Mouse (Mus musculus) forelimb bud, embryonic 11.5 days (tissue): ENCODE results near the gene Sp9.

ENCODE experiments used
- DNase-seq: peaks from one replicate; pipeline ENCODE4 v3.0.0-alpha.2; 2012; ENCODE audit warnings: low read depth, low spot score

Sp9 gene

DNA sequence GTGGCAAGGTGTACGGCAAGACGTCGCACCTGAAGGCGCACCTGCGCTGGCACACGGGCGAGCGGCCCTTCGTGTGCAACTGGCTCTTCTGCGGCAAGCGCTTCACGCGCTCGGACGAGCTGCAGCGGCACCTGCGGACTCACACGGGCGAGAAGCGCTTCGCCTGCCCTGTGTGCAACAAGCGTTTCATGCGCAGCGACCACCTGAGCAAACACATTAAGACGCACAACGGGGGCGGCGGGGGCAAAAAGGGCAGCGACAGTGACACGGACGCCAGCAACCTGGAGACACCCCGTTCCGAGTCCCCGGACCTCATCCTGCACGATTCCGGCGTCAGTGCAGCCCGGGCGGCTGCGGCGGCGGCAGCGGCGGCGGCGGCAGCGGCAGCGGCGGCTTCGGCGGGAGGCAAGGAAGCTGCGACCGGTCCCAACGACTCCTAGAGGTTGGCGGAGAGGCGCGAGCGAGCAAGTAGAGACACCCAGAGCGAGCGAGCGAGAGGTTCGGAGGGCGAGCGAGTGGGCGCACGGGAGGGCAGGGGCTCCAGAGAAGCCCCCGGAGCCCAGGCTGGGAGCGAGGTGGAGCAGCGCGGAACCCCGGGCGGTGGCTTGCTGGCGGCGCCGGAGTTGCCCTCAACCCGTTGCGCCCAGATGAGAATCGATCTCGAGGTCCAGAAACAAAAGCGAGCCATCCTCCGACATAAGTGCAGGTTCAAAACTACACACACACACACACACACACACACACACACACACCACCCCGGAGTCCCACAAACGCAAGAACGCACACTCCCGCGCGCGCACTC is 2.6 kb downstream of the Sp9 start:
- no peak for DNase-seq

GRCm38 (mm10) chr2:73275261-73276040 is 3.7 kb downstream of the Sp9 start:
- no peak for DNase-seq

DNA sequence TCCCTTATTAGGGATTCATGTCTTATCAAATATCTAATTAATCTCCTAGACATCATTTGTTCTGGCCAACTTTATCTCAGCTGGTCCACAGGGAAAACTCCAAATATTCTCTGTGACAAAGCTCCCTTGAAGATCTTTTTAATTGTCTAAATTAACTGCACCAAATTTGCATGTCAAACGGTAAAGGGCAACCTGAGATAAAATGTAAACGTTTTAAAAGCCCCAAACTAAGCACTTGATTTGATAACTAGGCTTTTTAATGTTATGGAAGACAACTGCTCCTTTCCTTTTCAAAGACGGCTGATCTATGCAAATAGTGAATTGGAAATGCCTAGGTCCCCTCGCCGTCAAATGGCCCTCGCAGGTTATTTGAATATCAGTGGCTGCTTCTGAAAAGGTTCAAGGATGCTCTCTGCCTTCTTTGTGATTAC is 4.4 kb downstream of the Sp9 start:
- DNase-seq, result no peak

- no peak for DNase-seq
Measured at GRCm38 (mm10) chr2:73277021-73277708, 5.4 kb downstream of the Sp9 start.

DNA sequence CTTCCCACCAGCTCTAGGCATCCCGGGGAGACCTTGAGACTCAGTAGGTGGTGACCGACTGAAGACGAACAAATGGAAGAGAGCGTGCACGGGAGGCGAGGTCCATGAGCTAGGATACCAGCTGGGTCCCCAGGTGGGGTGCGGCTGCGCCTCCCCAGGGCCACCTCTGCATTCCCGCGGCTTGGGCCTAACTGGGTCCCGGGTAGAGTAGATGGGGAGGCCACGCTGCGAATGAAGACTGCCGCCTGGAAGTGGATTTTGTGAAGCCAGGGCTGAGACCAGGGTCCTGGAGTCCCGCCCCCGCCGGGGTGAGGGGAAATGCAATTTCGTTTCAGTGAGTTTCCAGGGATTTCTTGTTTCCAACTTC is 6.0 kb downstream of the Sp9 start:
- DNase-seq, result no peak

- DNase-seq, result peak; percentile 95
Measured at GRCm38 (mm10) chr2:73278131-73278854, 6.6 kb downstream of the Sp9 start.

GRCm38 (mm10) chr2:73278869-73279268 is 7.1 kb downstream of the Sp9 start:
- DNase-seq, result no peak

- DNase-seq, result no peak
Measured at GRCm38 (mm10) chr2:73279271-73280038, 7.7 kb downstream of the Sp9 start.

- DNase-seq, result no peak
Measured at GRCm38 (mm10) chr2:73280356-73281047, 8.8 kb downstream of the Sp9 start.

DNA sequence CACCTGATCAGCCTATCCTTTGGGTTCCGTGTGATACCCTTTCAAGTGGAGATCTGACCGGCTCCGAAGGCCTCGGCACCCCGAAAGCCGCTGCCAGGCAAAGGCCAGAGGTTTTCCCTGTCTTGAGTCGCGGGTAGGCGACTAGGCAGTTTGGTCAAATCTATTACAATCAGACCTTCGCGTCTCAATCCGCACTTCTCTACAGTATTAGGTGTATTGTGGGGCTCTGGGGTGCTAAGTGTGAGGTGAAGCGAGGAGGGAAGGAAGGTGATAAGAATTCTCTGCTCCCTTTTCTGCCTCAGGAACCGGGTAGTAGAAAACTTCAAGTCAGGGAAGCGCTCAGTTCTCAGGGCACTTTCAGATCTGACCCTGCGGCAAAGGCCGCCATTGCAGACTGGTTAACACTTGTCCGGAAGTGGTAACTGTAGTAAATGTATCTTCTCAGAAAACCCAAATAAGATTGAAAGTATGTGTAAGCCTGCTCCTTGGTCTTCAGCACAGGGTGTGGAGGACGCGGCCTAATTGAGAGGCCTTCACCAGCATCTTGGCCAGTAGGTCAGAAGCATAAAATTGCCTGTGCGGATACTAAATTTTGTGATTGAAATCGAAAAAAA is 9.4 kb downstream of the Sp9 start:
- DNase-seq, result no peak

DNA sequence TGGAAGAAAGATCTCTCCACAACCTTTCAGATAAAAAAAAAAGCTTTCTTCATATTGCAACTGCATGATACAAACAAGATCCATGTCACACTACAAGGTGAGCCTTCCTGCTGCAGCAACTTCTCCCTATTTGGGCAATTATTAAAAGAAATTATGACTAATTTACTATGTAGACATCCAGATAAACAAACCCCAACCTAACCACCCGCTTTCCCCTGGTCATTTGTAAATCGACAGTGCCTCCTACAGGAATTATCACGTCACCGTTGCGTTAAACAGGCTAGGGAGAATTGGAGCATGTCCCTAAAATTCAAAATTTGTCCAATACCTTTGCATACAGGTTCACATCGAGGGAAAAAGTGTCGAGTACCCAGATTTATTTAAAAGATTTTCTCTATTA is 10.0 kb downstream of the Sp9 start:
- no peak for DNase-seq

DNA sequence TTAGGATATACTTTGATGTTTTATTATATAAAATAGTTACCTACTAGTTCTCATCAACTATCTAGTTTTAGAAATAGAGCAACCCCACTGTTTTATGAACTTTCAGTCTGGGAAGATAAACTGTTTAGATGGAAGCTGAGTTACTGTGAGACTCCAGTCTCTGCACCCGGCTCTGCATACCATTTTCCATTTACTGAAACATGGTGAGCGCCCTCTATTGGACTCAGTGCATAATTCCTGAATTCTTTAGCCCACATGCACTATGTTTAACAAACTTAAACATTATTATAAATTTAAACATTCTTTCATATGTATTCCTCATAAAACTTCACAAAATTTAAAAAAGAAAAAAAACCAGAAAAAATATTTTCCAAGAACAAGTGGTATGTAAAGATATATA is 13.9 kb downstream of the Sp9 start:
- no peak for DNase-seq

DNA sequence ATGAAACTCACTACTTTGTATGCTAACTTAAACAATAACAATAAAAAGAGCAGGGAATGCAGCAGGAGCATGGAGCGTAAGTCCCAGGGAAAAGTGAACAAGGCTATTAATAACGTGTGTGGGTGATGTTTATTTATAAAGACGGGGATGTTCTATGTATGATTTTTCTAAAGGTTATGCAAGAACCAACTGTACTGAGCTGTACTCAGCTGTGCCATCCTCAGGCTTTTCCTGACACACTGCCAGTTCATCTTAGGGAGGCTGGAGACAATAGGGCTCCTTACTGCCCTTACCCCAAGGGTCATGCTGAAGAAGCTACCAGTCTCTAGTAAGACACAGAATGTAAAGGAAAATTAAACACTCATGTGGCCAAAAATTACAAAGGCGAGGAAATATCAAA is 19.4 kb downstream of the Sp9 start:
- no peak for DNase-seq

GRCm38 (mm10) chr2:73295023-73295422 is 23.3 kb downstream of the Sp9 start:
- DNase-seq, result no peak

DNA sequence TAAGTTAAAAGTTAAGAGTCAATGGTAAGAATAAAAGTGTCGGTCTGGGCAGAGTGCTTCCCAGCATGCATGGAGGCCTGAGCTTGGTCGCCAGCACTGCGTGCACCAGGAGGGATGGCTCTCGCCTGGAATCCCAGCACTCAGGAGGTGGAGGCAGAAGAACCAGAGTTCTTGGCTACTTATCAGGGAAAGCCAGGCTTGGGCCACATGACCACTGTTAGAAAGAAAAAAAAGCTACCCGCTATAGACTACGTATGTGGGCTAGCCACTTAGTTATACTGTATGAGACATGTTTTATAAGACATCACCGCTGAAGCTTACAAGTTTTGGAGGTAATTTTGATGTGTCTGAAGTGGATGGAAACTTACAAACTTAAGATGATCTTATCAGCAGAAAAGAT is 26.4 kb downstream of the Sp9 start:
- no peak for DNase-seq

- DNase-seq, result no peak
Measured at GRCm38 (mm10) chr2:73298841-73299240, 27.1 kb downstream of the Sp9 start.

- DNase-seq, result no peak
Measured at GRCm38 (mm10) chr2:73301979-73302378, 30.3 kb downstream of the Sp9 start.

- no peak for DNase-seq
Measured at GRCm38 (mm10) chr2:73302722-73303121, 31.0 kb downstream of the Sp9 start.

DNA sequence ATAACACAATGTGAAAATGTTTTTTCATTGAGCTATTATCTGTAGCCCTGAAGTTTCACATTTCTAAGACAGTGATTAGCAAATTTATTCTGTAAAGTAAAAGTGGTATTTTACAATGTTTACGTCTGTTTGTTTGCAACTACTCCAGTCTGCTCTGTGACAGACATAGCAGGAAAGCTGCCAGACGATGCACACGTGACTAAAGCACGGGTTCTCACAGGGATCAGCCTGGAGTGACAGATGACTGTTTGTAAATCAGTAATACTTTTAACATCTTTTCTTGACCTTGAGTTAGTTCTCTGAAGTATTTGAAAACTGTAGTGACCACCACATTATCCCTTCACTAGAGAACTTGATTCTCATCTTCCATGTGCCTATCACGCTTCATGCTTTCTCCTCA is 32.8 kb downstream of the Sp9 start:
- no peak for DNase-seq

DNA sequence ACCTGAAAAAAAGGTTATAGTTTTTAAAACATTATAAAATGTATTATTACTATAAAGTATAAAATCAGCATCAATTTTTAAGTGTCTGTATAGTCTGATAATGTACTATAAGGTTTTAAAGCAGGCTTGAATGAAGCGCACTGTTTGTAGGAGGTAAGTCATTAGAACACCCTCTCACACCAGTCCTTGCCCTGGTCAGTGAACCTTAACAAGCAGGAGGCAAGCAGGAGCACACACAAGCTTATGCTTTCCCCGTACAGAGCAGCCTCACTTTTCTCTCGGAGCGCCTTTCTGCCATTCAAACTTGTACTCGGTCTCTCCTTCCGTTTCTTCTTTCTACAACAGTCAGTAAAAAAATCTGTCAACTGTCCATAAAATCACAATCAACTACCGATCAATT is 34.3 kb downstream of the Sp9 start:
- no peak for DNase-seq
